Comparison of ENCODE assay signal across 17 mouse cellular contexts in genomic region chr5:76333833-76334232, GRCm38 (mm10). TPM values are rescaled to one million over a fixed set of nuclear protein-coding genes. Genes with fewer than 3 reads are reported as not detected.
"Had no signal": no experiment of that assay in that cellular context is flagged by ENCODE, and none has a peak within 500 bp of the region (broad histone marks: within the 10 kb centered on the region; RNA-seq: fewer than 3 reads in every experiment).

No protein-coding gene starts in this region.

- H3K27me3 ChIP-seq: limb, embryonic 13.5 days; midbrain, embryonic 12.5 days had no signal

- DNase-seq: kidney, postnatal 36 days; left cerebral cortex, postnatal 4 days; lung, adult 18-20 months; right cerebral cortex, adult 18-20 months; spleen, adult 18-20 months; thymus, adult 18-20 months; thymus, postnatal 14 days had no signal

- H3K4me2 ChIP-seq: limb, embryonic 13.5 days; midbrain, embryonic 12.5 days had no signal

- H3K36me3 ChIP-seq: limb, embryonic 13.5 days; midbrain, embryonic 12.5 days had no signal

- H3K4me3 ChIP-seq: layer of hippocampus, adult 2 months; limb, embryonic 13.5 days; midbrain, embryonic 12.5 days had no signal

- H3K9ac ChIP-seq: limb, embryonic 13.5 days; liver, embryonic 14.5 days; midbrain, embryonic 12.5 days had no signal

- H3K9me3 ChIP-seq: limb, embryonic 13.5 days; midbrain, embryonic 12.5 days had no signal

- H3K4me1 ChIP-seq: limb, embryonic 13.5 days; midbrain, embryonic 12.5 days had no signal

- H3K27ac ChIP-seq: kidney, postnatal 0 days; layer of hippocampus, adult 2 months; limb, embryonic 13.5 days; liver, embryonic 14.5 days; midbrain, embryonic 12.5 days had no signal

RNA-seq across cellular contexts. Expression of gene Pdcl2, which starts 2.9 kb away (rescaled TPM):
- polyA plus RNA-seq: kidney, postnatal 0 days; limb, embryonic 13.5 days; liver, adult 2 months; liver, embryonic 14.5 days; lung, embryonic 16.5 days; midbrain, embryonic 12.5 days; midbrain, postnatal 0 days; neural tube, embryonic 14.5 days; stomach, embryonic 14.5 days had no signal

RNA-seq across cellular contexts. Expression of gene Nmu, which starts 29.8 kb away (rescaled TPM):
- polyA plus RNA-seq: kidney, postnatal 0 days; liver, adult 2 months; liver, embryonic 14.5 days; midbrain, embryonic 12.5 days; stomach, embryonic 14.5 days had no signal
